Mouse (Mus musculus): Measurements from ENCODE around the gene Btg1-ps2. TPM values are rescaled to one million over a fixed set of nuclear protein-coding genes. Genes with fewer than 3 reads are reported as not detected.
"Not testable (repeated sequence)": the region's sequence is repeated elsewhere in the genome, so short reads cannot be mapped to it uniquely, and the experiment has no call there.

The Btg1-ps2 gene
- not detected in 2 replicates for polyA plus RNA-seq (2015; fragmentation: Nextera tagmentation; extraction: Ambion mirVana)

GRCm38 (mm10) chrX:38043014-38043413 lies at the start of gene Btg1-ps2:
Gene Btg1-ps2 (minus strand): TSS chrX:38043114.
- H3K36me3 ChIP-seq (ENCODE audit: control insufficient read depth, insufficient read depth, low read length); ATAC-seq (ENCODE audit: low read depth); H3K9me3 ChIP-seq (ENCODE audit: control insufficient read depth, low read length); H3K4me3 ChIP-seq (ENCODE audit: low read length); H3K4me2 ChIP-seq (ENCODE audit: low read depth, low read length); H3K27ac ChIP-seq (ENCODE audit: low read length); H3K9ac ChIP-seq (ENCODE audit: low read length); H3K4me1 ChIP-seq (replicated peaks; ENCODE audit: control insufficient read depth, insufficient read depth, low read length); H3K27me3 ChIP-seq (ENCODE audit: control insufficient read depth, insufficient read depth, low read depth, low read length): not testable (repeated sequence)

GRCm38 (mm10) chrX:38085041-38085440 lies 42.1 kb upstream of the Btg1-ps2 start, which contains the start of gene Rhox11:
Gene Rhox11 (minus strand): TSS chrX:38085141.
- H3K27ac ChIP-seq (ENCODE audit: low read length): no peak within 1 kb of the TSS
- ATAC-seq (ENCODE audit: low read depth): no peak
- H3K4me1 ChIP-seq (replicated peaks; ENCODE audit: control insufficient read depth, insufficient read depth, low read length): no peaks in the 10 kb centered on the region
- no peak within 1 kb of the TSS for H3K4me2 ChIP-seq (ENCODE audit: low read depth, low read length)
- no peak within 1 kb of the TSS for H3K9ac ChIP-seq (ENCODE audit: low read length)
- no peaks in the 10 kb centered on the region for H3K27me3 ChIP-seq (ENCODE audit: control insufficient read depth, insufficient read depth, low read depth, low read length)
- H3K4me3 ChIP-seq (ENCODE audit: low read length): no peak within 1 kb of the TSS
- no peaks in the 10 kb centered on the region for H3K36me3 ChIP-seq (ENCODE audit: control insufficient read depth, insufficient read depth, low read length)
- 81% methylated on average over 9 of the region's 9 CpGs for WGBS
- H3K9me3 ChIP-seq (ENCODE audit: control insufficient read depth, low read length): no peaks in the 10 kb centered on the region

- 17% methylated on average over 12 of the region's 12 CpGs for WGBS
- H3K27me3 ChIP-seq (ENCODE audit: control insufficient read depth, insufficient read depth, low read depth, low read length): no peaks in the 10 kb centered on the region
- no peak for ATAC-seq (ENCODE audit: low read depth)
- no peak overlapping the region for H3K4me3 ChIP-seq (ENCODE audit: low read length)
- H3K9me3 ChIP-seq (ENCODE audit: control insufficient read depth, low read length): no peaks in the 10 kb centered on the region
- no peaks in the 10 kb centered on the region for H3K4me1 ChIP-seq (replicated peaks; ENCODE audit: control insufficient read depth, insufficient read depth, low read length)
- no peak overlapping the region for H3K4me2 ChIP-seq (ENCODE audit: low read depth, low read length)
- H3K36me3 ChIP-seq (ENCODE audit: control insufficient read depth, insufficient read depth, low read length): no peaks in the 10 kb centered on the region
- H3K27ac ChIP-seq (ENCODE audit: low read length): no peak overlapping the region
- no peak overlapping the region for H3K9ac ChIP-seq (ENCODE audit: low read length)
Observed at GRCm38 (mm10) chrX:38084226-38084625, 41.3 kb upstream of the Btg1-ps2 start.

GRCm38 (mm10) chrX:38066175-38066574 lies 23.3 kb upstream of the Btg1-ps2 start, which contains the start of gene Rhox10:
Gene Rhox10 (plus strand): TSS chrX:38066475.
- no peaks in the 10 kb centered on the region for H3K27me3 ChIP-seq (ENCODE audit: control insufficient read depth, insufficient read depth, low read depth, low read length)
- H3K4me3 ChIP-seq (ENCODE audit: low read length): no peak within 1 kb of the TSS
- H3K9me3 ChIP-seq (ENCODE audit: control insufficient read depth, low read length): no peaks in the 10 kb centered on the region
- no peak for ATAC-seq (ENCODE audit: low read depth)
- no peak within 1 kb of the TSS for H3K4me2 ChIP-seq (ENCODE audit: low read depth, low read length)
- H3K36me3 ChIP-seq (ENCODE audit: control insufficient read depth, insufficient read depth, low read length): no peaks in the 10 kb centered on the region
- no peaks in the 10 kb centered on the region for H3K4me1 ChIP-seq (replicated peaks; ENCODE audit: control insufficient read depth, insufficient read depth, low read length)
- H3K9ac ChIP-seq (ENCODE audit: low read length): no peak within 1 kb of the TSS
- H3K27ac ChIP-seq (ENCODE audit: low read length): no peak within 1 kb of the TSS
- 86% methylated on average over 11 of the region's 11 CpGs for WGBS

GRCm38 (mm10) chrX:38061544-38061943 lies 18.6 kb upstream of the Btg1-ps2 start:
- Histone ChIP-seq H3K27ac (ENCODE audit: low read length) (no peak overlapping the region), H3K9ac (ENCODE audit: low read length) (no peak overlapping the region), H3K4me3 (ENCODE audit: low read length) (no peak overlapping the region), H3K27me3 (ENCODE audit: control insufficient read depth, insufficient read depth, low read depth, low read length) (no peaks in the 10 kb centered on the region), H3K36me3 (ENCODE audit: control insufficient read depth, insufficient read depth, low read length) (no peaks in the 10 kb centered on the region), H3K4me1 (replicated peaks; ENCODE audit: control insufficient read depth, insufficient read depth, low read length) (no peaks in the 10 kb centered on the region), H3K4me2 (ENCODE audit: low read depth, low read length) (no peak overlapping the region), H3K9me3 (ENCODE audit: control insufficient read depth, low read length) (no peaks in the 10 kb centered on the region)
- WGBS: 5% methylated on average over 1 of the region's 1 CpGs
- no peak for ATAC-seq (ENCODE audit: low read depth)

GRCm38 (mm10) chrX:38039666-38040065 lies 3.2 kb downstream of the Btg1-ps2 start:
- H3K27me3 ChIP-seq (ENCODE audit: control insufficient read depth, insufficient read depth, low read depth, low read length): no peaks in the 10 kb centered on the region
- WGBS: 91% methylated on average over 5 of the region's 5 CpGs
- H3K27ac ChIP-seq (ENCODE audit: low read length): no peak overlapping the region
- H3K9me3 ChIP-seq (ENCODE audit: control insufficient read depth, low read length): no peaks in the 10 kb centered on the region
- H3K4me3 ChIP-seq (ENCODE audit: low read length): no peak overlapping the region
- H3K36me3 ChIP-seq (ENCODE audit: control insufficient read depth, insufficient read depth, low read length): no peaks in the 10 kb centered on the region
- no peaks in the 10 kb centered on the region for H3K4me1 ChIP-seq (replicated peaks; ENCODE audit: control insufficient read depth, insufficient read depth, low read length)
- ATAC-seq (ENCODE audit: low read depth): no peak
- no peak overlapping the region for H3K4me2 ChIP-seq (ENCODE audit: low read depth, low read length)
- H3K9ac ChIP-seq (ENCODE audit: low read length): no peak overlapping the region

- H3K4me3 ChIP-seq (ENCODE audit: low read length): no peak overlapping the region
Observed at GRCm38 (mm10) chrX:38033841-38034240, 9.1 kb downstream of the Btg1-ps2 start.

GRCm38 (mm10) chrX:38018597-38018996 lies 24.3 kb downstream of the Btg1-ps2 start, which contains the start of gene Btg1-ps1:
Gene Btg1-ps1 (minus strand): TSS chrX:38018815.
- not testable (repeated sequence) for H3K4me1 ChIP-seq (replicated peaks; ENCODE audit: control insufficient read depth, insufficient read depth, low read length); H3K36me3 ChIP-seq (ENCODE audit: control insufficient read depth, insufficient read depth, low read length); H3K27me3 ChIP-seq (ENCODE audit: control insufficient read depth, insufficient read depth, low read depth, low read length); H3K4me2 ChIP-seq (ENCODE audit: low read depth, low read length); ATAC-seq (ENCODE audit: low read depth); H3K9me3 ChIP-seq (ENCODE audit: control insufficient read depth, low read length); H3K9ac ChIP-seq (ENCODE audit: low read length); H3K4me3 ChIP-seq (ENCODE audit: low read length); H3K27ac ChIP-seq (ENCODE audit: low read length)

More at GRCm38 (mm10) chrX:38033841-38034240, 9.1 kb downstream of the Btg1-ps2 start:
- no peak overlapping the region for H3K9ac ChIP-seq (ENCODE audit: low read length)
- H3K4me2 ChIP-seq (ENCODE audit: low read depth, low read length): no peak overlapping the region
- no peaks in the 10 kb centered on the region for H3K27me3 ChIP-seq (ENCODE audit: control insufficient read depth, insufficient read depth, low read depth, low read length)
- WGBS: 47% methylated on average over 2 of the region's 2 CpGs
- no peaks in the 10 kb centered on the region for H3K9me3 ChIP-seq (ENCODE audit: control insufficient read depth, low read length)
- H3K36me3 ChIP-seq (ENCODE audit: control insufficient read depth, insufficient read depth, low read length): no peaks in the 10 kb centered on the region
- ATAC-seq (ENCODE audit: low read depth): no peak
- H3K27ac ChIP-seq (ENCODE audit: low read length): no peak overlapping the region
- no peaks in the 10 kb centered on the region for H3K4me1 ChIP-seq (replicated peaks; ENCODE audit: control insufficient read depth, insufficient read depth, low read length)

GRCm38 (mm10) chrX:38008756-38009155 lies 34.2 kb downstream of the Btg1-ps2 start:
- ATAC-seq (ENCODE audit: low read depth): no peak
- WGBS: 60% methylated on average over 2 of the region's 2 CpGs
- Histone ChIP-seq H3K27me3 (ENCODE audit: control insufficient read depth, insufficient read depth, low read depth, low read length) (no peaks in the 10 kb centered on the region), H3K27ac (ENCODE audit: low read length) (no peak overlapping the region), H3K36me3 (ENCODE audit: control insufficient read depth, insufficient read depth, low read length) (no peaks in the 10 kb centered on the region), H3K4me1 (replicated peaks; ENCODE audit: control insufficient read depth, insufficient read depth, low read length) (no peaks in the 10 kb centered on the region), H3K9me3 (ENCODE audit: control insufficient read depth, low read length) (no peaks in the 10 kb centered on the region), H3K4me2 (ENCODE audit: low read depth, low read length) (no peak overlapping the region), H3K4me3 (ENCODE audit: low read length) (no peak overlapping the region), H3K9ac (ENCODE audit: low read length) (no peak overlapping the region)

Measured in lung, embryonic 16.5 days (tissue).